Mouse (Mus musculus) thymus, adult 18-20 months (tissue): Measurements from ENCODE around the gene Tjp2.
"Not testable (repeated sequence)": the region's sequence is repeated elsewhere in the genome, so short reads cannot be mapped to it uniquely, and the experiment has no call there.

Experiments
- DNase-seq, 2 experiments: peaks; one replicate each; pipeline ENCODE4 v3.0.0; 2022; ENCODE audit warnings: mixed read lengths in 2 of 2

The Tjp2 gene

DNA sequence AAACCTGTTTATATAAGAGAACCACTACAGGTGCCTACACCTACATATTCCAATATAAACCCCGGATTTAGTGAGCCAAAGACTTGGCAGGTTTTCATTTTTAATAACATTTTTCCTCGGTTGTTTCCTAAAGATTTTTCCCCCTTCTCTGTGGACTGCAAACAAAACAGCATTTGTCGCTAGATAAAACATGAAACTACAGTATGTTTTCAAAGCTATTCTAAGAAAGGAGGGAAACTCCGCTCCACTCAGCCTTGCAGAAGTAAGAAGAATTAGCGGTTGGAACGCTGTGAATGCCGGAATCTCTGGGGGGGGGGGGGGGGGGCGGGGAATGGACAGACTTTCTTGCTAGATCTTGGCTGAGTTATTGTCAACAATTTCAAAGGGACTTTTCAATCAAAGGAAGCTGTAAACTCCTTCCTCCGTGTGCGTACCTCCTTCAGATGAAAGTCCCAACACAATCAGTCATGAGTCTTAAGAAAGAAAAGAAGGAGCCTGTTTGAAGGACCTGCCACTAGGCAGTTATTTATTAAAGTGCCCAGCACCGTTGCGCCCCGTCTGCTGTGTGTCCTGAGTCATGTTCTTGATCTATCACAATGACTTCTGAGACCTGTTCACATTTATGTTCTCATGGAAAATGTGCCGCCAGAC is 3.9 kb downstream of the Tjp2 start:
- DNase-seq: no peak

DNA sequence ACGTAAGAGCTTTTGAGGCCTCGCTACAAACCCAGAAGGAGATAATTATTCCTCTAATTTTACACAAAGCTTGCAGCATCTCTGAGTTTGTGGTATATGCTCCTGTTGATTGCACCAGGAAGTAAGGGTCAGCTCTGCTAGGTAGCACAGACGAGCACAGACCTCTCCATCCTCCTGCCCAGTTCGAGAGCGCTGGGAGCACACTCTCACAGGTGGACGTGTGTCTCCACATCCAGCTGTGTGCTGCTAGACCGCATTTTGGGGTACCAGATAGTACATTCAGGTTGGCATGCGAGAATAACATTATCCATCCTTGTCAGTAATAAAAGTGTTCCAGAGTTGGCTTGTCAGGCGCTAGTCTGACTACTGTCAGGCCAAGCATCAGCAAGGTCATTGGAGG is 5.8 kb downstream of the Tjp2 start:
- no peak for DNase-seq

GRCm38 (mm10) chr19:24218291-24218690 is 6.5 kb downstream of the Tjp2 start:
- no peak for DNase-seq

DNA sequence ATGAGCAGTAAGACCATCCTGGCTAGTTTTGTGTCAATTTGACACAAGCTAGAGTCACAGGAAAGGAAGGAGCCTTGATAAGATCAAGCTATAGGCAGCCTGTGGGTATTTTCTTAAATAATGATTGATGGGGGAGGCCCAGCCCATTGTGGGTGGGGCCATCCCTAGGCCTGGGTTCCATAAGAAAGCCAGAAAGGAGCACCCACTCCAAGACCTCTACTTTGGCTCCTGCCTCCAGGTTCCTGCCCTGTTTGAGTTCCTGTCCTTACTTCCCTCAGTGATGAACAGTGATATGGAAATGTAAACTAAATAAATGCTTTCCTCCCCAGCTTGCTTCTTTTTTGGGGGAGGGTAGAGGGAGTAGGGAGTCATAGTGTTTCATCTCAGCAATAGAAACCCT is 7.0 kb downstream of the Tjp2 start:
- DNase-seq: no peak

DNA sequence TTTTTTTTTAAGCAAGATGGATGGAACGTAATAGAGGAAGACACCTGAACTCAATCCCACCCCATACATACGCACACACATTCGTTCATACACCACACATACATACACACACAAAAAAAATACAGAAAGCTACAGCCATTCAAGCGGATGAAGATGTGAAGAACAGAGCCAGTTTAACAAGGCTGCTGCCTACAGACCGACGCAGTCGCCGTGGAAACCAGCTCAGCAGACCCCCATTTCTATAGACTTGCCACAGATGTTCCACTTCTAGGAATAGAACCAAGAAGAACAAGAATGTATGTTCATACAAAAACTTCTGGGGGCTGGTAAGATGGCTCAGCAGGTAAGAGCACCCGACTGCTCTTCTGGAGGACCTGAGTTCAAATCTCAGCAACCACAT is 8.1 kb downstream of the Tjp2 start:
- DNase-seq: no peak

DNA sequence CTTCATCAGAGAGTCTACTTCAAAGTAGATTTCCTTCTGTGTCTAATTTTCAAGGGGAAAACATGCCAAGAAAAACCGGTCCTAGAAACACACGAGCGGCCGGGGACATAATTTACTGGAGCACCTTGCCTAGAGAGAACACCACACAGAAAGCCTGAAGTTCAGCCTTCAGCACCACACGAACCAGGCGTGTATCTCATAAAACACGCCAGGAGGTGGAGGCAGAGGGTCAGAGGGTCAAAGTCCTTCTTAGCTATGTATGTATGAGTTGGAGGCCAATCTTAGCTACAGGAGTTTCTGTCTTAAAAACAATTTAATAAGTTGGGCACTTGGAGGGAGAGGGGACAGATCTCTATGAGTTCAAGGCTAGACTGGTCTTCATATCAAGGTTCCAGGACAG is 9.9 kb downstream of the Tjp2 start:
- no peak for DNase-seq

- DNase-seq: no peak
These were observed 11.5 kb downstream of the Tjp2 start for GRCm38 (mm10) chr19:24213299-24213698.

- DNase-seq: no peak
These were observed 12.1 kb downstream of the Tjp2 start for GRCm38 (mm10) chr19:24212552-24213249.

GRCm38 (mm10) chr19:24211168-24211567 is 13.7 kb downstream of the Tjp2 start:
- no peak for DNase-seq

DNA sequence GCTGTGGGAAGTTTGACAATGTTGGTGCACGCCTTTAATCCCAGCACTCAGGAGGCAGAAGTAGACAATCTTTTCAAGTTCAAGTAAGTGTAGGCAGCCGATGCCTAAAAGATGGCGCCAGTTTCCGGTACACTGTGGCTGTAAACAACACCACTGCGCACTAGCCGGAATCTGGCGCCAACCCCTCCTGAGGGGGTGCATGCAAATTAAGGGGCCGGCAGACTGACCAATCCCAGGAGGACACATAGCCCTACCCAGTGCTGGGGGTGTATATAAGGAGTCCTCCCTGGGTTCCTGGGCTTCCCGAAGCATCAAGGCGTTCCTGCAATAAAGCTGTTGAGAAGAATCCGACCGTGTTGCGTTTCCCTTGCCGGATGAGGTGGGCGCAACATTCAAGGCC is 15.3 kb downstream of the Tjp2 start:
- DNase-seq: no peak

DNA sequence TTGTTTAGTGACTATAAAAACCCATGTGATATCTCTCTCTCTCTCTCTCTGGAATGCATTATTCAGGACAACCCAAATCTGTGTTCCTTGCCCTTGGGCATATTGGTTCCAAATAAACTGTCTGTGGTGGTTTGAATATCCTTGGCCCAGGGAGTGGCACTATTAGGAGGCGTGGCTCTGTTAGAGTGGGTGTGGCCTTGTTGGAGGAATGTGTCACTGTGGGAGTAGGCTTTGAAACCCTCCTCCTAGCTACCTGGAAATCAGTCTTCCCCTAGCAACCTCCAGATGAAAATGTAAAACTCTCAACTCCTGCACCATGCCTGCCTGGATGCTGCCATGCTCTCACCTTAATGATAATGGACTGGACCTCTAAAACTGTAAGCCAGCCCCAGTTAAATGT is 16.9 kb downstream of the Tjp2 start:
- no peak for DNase-seq

DNA sequence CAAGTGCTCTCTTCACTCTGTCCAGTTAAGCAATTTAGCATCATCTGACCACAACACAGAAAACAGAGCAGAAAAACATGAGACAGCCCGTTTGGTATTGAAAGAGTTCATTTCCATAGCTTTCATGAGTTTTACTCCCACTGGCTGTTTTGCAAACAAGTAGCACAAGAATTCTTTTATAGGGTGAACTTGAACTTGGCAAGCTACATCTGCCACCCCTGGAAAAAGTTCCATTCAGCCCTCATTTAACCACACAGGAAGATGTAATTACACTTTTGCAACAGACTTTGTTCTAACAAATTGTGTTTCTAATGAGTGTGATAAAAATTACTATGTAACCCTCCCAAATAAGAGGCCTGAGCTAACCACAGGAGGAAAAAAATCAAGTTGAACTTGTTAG is 19.8 kb downstream of the Tjp2 start:
- DNase-seq: no peak

DNA sequence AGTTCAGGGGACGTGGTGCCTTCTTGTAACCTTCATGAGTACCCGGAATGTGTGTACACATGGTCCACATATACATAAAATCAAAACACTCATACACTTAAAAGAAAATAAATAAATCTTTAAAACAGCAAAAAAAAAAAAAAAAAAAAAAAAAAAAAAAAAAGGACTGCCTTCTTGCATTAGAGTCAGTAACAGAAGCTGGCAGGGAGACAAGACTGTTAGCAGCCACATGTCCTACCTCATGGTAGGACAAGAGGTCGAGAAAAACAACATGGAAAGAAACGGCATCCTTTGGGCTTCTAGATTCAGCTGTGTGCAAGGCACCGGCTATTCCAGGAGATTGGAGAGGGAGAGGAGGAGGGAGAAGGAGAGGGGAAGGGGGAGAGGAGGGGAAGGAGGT is 23.0 kb downstream of the Tjp2 start:
- DNase-seq: no peak

DNA sequence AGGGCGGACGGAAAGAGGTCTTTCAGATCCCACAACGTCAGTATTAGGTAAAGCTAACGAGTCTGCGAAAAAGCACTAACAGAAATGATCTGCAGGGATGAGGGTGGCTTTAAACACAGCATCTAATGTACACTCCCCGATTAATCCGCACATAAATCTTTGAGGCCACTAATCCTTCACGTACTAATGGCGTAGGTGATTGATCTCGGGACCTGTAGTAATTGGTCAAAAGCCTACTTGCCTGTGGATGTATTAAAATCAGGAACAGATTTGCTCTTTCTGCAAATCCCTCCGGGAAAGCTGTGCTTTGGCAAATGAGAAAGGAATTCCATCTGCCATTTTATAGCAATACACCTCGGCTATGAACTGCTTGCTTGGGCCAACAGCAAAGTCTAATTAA is 24.3 kb downstream of the Tjp2 start:
- DNase-seq: no peak

DNA sequence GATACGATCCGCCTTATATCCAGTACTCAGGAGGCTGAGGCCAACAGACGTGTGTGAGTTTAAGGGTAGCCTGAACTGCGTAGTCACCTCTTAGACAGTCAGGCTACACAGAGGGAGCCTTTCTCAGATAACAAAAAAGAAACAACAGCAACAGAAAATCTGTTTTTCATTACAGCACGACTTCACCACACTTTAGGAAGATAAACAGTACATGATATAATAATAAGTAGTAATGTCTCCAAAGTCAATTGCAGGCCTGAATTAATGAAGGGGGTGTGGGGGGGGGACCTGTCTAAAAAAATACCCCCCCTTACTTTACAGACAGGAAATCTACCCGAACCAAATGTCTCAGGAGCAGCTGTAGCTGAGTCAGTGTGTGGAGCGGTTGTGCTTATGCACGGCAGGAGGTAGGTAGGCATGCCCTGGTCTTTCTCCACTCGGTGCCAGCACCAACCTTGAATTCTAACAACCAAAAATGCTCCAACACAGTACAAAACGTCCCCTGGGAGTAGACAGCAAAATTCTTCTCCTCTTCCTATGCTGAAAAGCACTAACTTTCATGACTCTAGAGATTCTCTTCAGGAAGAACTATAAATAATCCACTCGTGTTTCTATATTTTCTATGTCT is 26.0 kb downstream of the Tjp2 start:
- no peak for DNase-seq

GRCm38 (mm10) chr19:24197338-24197737 is 27.5 kb downstream of the Tjp2 start:
- no peak for DNase-seq

DNA sequence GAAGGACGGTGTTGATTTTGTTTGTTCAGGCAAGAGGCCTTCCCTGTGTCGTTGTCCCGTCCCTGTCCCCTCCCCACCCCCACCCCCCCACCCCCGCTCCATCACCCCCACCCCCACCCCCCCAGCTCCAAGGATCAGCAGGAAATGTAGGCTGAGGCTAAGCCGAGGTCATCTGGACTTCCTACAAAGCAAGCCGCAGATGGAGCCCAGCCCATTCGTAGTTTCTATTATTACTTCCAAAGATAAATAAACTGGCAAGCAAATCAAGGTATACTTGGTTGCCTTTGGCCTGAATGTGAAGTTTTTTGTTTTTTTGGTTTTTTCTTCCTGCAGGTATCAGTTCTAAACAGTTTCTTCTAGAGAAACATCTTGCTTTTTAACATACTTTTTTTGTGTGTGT is 29.6 kb downstream of the Tjp2 start:
- DNase-seq: no peak

DNA sequence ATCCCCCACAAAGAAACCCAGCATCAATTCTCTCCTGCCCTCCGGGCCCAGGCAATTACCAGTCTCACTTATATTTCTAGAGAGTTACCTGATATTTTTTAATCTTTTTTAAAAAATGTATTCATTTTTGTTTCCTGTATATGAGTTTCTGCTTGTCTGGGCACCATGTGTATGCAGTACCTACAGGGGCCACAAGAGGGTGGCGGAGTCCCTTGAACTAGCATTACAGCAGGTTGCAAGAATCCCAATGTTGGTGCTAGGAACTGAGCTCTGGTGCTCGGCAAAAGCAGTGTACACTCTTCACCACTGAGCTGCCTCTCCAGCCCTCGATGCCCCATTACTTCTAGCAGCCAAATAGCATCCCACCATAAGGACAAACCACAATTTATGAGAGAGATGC is 30.6 kb downstream of the Tjp2 start:
- no peak for DNase-seq

DNA sequence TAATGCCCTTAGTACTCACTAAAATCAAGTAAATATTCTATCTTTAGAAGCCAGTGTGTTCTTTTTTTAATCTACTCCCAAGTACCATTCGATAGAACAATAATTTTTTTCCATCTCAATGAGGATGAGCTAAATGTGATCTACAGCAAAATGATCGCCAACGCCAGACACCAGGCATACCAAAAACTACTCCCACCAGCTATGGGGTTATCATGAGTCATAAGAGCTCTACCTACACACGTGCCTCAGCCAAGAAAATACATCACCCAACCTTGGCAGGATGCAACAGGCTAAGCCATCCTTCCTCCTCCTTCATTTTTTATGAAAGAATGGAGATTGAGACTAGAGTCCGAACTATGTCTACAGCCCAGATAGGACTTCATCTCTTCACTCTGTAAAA is 31.9 kb downstream of the Tjp2 start:
- no peak for DNase-seq

DNA sequence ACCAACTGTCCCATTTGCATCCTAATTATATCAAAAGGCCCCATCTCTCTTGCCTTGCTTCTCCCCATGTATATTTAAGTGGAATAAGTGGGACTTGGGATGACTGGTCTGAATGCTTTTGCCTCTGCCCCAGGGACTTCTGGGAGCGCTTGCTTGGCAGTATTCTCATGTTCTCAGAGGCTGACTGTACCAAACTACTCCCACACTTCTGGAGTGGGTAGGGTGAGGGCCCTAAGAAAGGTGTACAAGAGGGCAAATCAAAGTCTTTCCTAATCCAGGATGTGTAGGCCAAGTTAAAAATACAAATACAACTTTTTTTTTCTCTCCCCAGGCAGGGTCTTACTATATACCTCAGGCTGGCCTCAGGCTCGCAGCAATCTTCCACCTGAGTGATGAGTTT is 37.0 kb downstream of the Tjp2 start:
- no peak for DNase-seq

- DNase-seq: not testable (repeated sequence)
These were observed 37.5 kb downstream of the Tjp2 start for GRCm38 (mm10) chr19:24187358-24187757.

DNA sequence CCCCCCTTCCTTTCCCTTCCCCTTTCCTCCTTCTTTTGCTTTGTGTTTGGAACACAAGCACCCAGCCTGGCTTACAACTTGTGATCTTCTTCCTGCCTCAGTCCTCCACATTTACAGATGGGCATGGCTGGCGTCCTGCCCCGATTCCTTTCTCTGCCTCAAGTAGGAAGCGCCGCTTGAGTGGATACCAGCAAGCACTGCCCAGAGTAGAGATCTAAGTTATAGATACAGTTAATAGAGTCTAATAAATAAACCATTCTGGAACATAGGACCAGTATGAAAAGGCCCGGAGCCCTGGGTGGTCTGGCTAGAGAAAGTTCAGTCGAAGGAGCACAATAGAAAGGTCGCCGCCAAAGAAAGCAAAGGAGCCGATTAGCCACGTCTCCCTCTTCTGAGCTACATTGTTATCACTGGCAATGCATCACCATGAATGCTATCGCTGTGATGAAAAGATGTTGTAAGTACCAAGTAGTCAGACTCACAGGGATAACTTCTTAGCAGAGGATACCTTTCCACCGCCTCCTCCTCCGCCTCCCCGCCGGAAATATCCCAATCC is 41.1 kb downstream of the Tjp2 start:
- DNase-seq: no peak

GRCm38 (mm10) chr19:24180415-24180814 is 44.4 kb downstream of the Tjp2 start:
- DNase-seq: no peak

DNA sequence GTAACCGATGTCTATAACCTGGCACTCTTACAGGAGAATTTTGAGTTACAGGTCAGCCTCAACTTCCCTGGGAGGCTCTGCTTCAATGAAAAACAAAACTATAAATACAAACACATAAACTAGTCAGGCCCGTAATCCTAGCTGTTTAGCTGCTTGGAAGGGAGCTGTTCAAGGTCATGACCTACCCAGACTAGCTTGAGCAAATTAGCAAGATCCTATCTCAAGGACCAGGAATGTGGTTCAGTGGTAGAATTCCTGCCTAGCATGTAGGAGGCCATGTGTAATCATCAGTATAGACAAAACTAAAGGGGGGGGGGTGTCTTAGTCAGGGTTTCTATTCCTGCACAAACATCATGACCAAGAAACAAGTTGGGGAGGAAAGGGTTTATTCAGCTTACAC is 46.7 kb downstream of the Tjp2 start:
- DNase-seq: no peak
